Mouse (Mus musculus): ENCODE data around the gene Tshz3. TPM values are rescaled to one million over a fixed set of nuclear protein-coding genes. Genes with fewer than 3 reads are reported as not detected.

Tshz3 gene
- not detected for total RNA-seq (2023)

GRCm38 (mm10) chr7:36697856-36698588 lies at the start of gene Tshz3:
TSS of gene Tshz3 (plus strand) at chr7:36698118.

